Mouse (Mus musculus) spleen, embryonic (tissue): ENCODE data around the gene Gm15517.
"Not testable (repeated sequence)": the region's sequence is repeated elsewhere in the genome, so short reads cannot be mapped to it uniquely, and the experiment has no call there.

Experiments
- CTCF ChIA-PET: fragments of 350-600 bp; sonication (Branson Sonifier 250); formaldehyde crosslinking; loops from one replicate; lab custom pipeline; 2022; lab: Charles Lee

Gene Gm15517

DNA sequence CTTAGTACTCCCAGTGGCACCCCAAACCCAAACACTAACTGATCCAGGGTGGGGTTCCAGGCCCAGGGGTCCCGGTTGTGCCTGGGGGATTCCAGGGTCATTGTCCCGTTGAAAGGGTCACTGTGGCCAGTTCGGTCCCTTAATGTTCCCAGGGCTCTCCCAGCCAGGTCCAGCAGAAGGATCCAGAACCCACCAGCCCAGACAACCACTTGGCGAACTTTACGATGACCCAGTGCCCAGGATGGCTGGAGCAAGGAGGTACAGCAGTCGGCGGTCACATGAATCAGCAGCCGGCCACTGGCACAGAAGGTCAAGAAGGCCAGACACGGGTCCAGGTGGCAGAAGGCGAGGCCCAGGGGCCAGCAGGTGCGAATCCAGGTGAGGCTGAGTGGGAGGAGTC lies 6.9 kb downstream of the Gm15517 start:
- CTCF ChIA-PET, result no interaction called here

DNA sequence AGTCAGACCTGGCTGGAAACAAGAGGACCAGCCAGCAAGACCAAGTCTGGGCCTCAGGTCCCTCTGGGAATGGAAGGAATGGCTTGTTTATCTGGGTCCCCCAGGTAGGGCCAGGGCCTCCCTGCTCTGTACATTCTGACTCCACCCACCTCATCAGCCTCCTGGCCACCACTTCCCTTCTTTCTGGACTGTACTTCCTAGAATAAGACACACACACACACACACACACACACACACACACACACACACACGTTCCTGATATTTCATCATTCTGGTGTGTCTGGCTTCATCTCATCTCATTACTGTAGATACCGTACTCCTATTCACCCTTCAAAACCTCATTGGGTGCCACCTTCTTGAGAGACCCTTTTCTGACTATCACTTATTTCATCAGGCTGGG lies 8.2 kb downstream of the Gm15517 start:
- CTCF ChIA-PET, result no interaction called here

DNA sequence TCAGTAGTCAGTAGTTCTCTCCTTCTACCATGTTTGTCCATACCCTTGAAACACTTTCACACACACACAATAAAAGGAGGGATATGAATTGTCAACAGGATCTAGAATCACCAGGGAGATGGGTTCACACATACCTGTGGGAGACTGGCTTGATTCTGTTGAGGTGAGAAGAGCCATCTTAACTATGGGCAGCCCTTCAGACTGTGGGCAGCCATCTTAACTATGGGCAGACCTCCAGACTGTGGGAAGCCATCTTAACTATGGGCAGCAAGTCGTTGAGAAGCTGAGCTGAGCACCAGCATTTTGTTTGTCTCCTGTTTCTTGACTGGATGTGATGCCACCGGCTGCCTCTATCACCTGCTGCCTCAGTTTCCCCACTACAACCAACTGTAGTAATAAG lies 10.1 kb downstream of the Gm15517 start:
- CTCF ChIA-PET, result no interaction called here

DNA sequence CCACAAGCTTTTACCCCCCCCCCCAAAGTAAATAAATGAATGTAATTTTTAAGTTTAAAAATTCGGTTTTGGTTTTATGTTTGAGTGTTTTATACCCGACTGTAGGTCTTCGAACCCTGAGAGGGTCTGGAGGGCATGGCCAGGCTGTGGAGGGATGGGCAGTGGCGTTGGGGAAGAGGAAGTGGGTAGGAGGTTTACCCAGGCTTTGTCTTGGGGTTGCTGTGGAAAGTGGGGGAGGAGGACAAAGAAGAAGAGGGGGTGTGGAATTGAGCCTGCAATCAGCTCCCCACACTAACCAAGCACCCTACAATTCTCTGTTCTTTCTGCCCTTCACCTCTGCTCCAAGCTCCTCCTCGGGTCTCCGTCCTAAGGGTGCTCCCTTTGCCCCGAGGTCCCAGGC lies 11.3 kb downstream of the Gm15517 start:
- CTCF ChIA-PET, result no interaction called here

DNA sequence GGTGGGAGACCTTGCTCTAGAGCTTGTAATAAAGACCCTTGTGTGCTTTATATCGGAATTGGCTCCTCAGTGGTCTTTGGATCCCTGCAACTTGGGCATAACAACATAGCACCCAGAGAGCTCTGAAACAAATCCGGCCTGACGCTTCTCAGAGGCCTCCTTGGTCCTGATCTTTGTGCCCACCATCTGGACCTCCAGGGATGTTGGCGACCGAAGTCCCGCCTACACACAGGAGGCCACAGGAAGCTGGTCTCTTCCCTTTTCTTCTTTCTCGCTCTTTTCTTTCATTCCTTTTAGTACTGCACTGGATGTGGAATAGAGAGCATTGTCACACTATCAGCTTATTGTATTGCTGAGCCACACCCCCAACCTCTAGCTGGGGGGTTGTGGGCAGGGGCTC lies 12.2 kb downstream of the Gm15517 start:
- CTCF ChIA-PET, result no interaction called here

DNA sequence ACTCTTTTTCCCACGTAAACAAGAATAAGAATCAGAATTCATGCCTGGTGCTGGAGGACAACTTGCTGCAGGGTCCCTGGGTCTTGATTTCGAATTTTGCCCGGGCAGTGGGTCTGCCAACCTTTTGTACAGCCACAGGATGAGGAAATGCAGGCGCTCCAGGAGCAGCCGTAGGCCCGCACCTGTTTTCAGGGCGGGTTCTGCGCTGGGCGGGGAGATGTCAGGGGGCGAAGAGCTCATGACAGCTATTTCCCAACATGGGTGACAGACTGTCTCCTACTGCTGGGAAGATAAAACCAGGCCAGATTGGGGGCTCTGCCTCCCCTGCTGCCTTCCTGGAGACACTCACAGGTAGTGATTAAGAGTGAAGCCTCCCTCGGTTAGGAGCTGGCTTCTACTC lies 12.8 kb downstream of the Gm15517 start:
- CTCF ChIA-PET, result no interaction called here

DNA sequence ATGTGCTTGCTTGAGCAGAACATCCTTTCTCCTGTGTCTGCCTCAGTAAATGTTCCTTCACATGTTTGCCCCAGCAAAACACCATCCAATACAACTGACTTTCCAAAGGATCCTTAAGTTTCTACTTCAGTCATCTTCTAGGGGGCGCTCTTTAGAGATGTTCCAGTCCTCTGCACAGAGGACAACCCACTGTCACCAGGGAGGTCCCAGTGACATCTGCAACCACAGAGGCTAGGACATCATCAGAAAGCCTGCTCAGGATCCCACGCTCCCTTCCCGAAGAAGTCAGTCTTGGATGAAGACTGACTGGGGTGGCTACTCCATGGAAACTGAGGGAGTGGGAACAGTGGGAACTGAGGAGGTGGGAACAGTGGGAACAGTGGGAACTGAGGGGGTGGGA lies 14.3 kb downstream of the Gm15517 start:
- CTCF ChIA-PET, result no interaction called here

DNA sequence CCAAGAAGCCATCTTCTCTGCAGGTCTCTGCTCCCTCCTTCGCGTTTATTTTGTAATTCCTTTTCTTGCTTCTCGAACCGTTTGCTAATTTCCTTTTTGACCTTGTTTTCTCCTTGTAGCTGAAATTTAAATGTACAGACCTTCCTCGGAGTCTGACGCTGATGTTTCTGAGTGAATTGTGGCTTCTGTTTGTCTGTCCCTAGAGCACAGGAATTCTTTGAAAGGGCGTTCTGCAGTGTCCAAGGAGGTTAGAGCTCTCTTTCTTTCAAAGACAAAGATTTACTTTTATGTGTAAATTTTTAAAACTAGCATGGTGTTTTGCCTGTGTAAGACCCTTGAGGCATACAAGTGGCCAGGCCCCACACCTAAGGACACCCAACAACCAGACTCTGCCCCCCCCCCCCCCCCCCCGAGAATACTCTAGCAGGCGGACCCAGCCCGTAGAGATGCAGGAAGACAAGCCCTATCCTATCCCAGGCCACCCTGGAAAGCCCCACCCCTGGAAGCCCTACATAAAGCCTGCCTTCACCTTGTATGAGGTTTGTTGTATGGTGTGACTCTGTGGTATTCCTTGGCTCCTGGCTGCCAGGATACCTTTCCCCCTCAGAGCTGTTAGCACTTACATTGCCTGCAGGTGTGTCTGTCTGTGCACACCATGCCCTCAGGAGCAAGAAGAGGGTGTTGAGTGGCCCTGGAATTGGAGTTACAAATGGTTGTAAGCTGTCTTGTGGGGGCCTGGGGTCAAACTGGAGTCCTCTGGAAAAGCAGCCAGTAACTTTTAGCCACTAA lies 15.4 kb downstream of the Gm15517 start:
- CTCF ChIA-PET, result interaction anchor here (0.8 to 1.2 kb wide), 3 partner anchors 42 to 82 kb away, joined by 4 to 10 read pairs (median 6); no protein-coding TSS in a partner anchor

DNA sequence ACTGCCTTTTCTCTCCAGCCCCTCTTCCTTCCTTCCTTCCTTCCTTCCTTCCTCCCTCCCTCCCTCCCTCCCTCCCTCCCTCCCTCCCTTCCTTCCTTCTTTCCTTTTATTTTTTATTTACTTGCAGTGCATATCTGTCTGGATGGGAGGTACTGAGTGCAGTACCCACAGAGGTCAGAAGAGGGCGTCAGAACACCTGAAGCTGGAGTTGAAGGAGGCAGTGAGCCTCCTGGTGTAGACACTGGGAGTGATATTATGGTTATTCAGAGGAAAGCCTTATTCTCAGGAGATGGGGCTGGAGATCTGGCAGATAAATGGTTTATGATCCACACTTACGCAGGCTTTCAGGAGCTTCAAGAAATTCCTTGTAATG lies 16.0 kb downstream of the Gm15517 start:
- CTCF ChIA-PET, result interaction anchor here (0.8 to 1.2 kb wide), 3 partner anchors 41 to 82 kb away, joined by 4 to 10 read pairs (median 6); no protein-coding TSS in a partner anchor

DNA sequence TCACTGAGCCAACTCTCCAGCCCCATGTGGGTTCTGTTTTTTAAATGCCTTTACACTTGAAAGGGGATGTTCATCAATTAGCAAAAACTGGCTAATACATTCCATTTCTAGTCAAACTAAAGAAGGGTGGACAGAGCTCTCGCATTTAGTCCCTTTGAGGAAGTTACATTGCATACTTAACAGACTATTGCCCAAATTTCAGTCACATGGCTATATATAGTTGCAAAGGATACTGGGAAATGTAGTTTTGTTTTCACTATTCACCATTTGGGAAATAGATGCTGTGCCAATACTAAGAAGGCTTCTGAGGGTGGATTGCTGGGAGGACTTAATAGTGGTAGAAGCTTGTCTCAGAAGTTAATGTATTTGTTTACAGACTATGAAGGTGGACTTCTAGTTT lies 19.7 kb downstream of the Gm15517 start:
- CTCF ChIA-PET, result interaction anchor here (0.6 kb wide), 1 partner anchor 92 kb away, joined by 6 read pairs; no protein-coding TSS in a partner anchor

DNA sequence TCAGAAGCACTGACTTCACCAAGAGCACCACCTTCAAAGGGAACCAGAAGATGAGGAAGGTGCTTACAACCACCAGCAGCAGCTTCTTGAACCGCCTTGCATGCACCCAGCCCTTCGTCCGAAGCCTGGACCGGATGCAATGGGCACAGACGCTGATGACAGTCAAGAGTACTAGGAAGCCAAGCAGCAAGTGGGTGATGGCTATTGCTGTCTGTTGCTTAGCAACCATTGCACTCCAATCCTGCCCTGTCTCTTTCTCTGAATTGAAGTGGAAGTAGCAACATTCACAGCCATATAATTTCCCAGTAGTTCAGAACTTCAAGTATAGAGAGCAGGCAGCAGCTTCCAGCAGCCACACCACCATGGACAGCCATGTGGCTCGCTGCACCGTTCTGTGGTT lies 20.3 kb downstream of the Gm15517 start:
- CTCF ChIA-PET, result no interaction called here

DNA sequence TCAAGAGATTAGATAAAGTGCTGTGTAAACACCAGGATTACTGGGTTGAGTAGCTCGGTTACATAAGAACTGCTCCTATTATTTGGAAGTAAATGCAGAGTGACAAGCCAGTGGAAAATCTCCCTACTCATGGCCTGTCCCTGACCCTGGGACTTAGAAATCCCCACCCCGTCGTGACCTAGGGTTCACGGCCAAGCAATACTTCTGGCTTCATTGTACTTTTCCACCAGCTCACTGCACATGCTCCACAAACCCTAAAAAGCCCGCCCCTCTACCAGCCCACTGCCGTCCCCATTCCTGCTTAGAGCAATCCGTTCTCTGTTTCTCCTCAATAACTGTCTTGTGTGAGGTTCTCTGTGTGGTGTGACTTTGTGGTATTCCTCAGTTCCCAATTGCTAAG lies 26.5 kb downstream of the Gm15517 start:
- CTCF ChIA-PET, result interaction anchor here (0.6 kb wide), 1 partner anchor 23 kb away, joined by 5 read pairs; no protein-coding TSS in a partner anchor

DNA sequence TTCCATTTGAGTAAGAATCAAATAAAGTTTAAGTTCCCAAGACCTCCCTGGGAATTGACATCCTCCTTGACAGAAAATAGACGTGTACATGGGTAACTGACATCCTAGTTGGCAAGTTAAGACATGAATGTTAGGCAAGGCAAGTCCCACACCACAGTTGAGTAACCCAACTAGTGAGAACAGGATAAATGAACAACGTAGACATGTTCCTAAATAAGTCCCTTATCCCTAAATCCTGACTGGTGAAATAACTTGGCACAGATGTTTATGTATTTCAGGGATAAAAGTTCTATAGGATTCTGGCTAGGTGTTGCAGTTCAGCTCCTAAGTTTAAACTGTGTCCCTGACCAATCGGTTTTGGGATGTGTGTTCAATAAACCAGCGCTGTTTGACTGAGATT lies 29.7 kb downstream of the Gm15517 start:
- CTCF ChIA-PET, result no interaction called here

DNA sequence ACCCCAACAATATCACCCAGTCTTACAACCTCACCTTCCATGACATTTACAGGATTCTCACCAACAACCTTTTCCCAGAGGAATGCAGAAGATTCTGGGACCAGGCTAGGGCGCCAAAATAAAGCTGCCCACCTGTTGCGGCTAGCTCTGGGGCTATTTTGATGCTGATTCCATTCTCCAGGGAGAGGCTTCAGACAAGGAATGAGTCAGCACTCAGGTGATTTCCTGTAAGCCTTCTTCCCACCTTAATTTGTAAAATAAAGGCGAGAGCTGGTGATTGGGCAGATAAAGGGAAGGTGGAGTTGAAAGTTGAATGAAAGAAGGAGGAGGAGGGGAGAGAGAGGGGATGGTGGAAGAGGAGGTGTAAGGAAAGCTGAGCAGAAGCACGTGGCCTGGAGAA lies 30.2 kb downstream of the Gm15517 start:
- CTCF ChIA-PET, result no interaction called here

DNA sequence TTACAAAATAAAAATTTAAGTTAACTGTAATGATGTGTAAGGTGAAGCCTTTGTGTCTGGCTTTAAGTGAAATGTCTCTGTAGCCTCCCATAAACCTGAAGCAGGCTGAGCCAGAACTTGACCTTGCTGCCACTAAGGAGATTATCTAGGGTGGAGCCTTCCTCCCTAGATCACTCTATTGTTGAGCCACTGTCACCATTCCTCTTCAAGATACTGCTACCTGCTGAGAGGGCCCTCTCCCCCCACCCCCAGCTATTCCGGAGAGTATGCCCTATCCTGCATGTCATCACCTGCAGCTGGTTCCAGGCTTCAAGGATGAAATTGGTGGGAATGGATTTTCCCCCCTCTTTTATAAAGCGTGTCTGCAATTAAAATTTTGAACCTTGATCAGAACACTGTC lies 36.3 kb downstream of the Gm15517 start:
- CTCF ChIA-PET, result not testable (repeated sequence)

DNA sequence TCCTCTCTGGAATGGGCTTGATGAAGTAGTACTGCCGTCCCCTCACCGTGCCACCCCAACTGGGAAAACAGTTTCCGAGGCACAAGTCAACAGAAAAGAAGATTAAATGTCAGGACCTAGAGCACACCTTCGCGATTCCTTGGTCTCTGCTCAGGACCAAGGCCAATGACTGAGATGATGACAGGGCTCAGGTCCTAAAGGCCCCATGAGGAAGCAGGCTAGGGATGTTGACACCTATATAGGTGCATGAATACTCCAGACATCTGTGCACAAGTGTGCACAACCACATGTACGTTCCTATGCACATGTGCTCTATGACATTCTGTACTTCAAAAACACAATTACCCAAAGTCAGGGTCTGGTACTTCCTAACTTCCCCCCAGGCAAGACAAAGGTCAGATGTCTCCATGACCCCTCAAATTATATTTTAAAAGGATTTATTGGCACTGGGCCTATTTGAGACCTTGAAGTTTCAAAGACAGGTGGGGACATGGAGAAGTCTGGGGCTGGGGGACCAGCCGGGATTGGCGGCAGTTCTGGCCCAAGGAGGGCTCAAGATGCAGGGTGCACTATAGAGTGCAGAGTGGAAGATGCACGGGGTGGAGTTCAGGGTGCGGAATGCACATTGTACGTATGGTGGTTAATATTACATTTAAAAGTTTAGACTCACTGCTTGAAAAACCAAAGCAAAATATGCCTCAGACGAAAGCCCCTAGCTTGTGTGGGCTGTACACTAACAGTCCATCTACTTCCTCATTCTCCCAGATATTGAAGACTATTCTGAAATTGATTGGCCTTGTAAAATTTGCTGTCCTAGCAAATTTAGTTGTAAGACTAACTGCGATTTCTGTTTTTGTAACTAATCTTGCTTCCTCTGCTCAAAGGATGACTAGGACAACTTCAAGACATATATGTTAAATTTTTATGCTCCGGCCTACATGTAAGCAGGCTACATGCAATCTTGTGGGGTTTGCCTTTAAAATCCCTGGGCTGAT lies 42.4 kb downstream of the Gm15517 start:
- CTCF ChIA-PET, result no interaction called here

DNA sequence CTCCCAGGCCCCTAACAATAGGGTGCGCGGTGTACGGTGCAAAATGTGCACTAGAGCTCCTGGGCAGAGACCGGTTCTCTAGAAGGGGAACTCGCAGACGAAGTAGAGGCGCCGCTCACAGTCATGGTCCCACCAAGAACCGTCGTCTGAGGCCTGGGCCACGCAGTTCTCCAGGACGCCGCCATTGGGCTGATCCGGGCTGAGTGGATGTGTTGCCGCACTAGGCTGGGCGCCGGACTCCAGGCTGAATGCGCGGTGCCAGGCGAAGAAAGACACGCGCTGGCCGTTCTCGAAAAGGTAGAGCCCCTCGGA lies 43.2 kb downstream of the Gm15517 start:
- CTCF ChIA-PET, result no interaction called here

DNA sequence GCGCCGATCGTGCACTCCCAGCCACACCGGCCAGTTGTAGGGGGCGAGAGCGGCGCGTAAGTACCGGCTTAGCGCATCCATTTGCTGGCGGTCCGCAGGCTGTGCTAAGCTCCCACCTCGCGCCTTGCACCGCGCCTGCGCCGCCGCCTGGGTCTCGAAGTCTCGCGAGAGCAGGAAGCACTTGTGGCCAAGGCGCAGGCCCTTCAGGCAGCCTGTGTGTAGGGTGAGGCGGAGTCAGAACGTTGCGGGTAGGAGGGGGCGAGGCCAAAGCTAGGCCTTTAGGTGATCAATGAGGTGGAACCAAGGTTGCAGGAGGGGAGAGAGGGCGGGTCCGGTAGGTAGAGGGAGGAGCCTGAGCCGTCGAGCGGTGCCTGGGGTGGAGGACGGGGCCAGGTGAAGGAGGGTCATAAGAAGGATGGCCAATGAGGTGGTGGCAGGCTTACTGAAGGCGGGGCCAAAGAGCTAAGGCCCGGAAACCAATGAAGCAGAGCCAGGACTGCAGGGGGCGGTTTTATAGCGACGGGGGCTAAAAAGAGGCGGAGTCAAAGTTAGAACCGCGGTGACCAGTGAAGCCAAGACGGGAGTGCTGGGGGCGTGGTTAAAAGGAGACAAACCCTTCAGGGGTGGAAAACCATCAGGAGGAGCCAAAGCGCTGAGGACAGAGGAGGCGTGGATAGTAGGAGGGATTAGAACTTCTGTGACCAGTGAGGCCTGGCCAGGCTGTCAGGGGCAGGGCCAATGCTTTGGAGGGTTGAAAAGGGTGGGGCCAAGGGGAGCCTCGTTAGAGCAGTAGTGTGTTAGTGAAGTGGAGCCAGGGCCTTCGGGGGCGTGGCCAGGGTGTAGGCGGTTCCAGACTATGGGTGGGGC lies 43.8 kb downstream of the Gm15517 start:
- CTCF ChIA-PET, result no interaction called here

DNA sequence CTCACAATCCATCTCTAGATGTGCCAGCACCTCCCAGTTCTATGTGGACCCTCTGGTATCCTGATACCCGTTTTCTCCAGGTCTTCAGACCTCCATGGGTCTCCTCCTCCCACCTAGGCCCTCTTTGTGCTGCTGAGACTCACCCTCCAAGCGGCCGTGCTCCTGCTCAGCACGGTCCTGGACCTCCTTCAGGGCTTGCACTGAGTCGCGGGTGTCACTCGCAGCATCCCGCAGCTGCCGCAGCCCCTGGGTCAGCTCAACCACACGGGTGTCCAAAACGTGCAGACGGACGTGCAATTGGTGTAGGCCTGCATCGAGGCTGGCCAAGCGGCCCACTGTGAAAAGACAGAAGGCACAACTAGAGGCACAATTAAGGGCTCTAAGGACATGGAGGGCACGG lies 44.4 kb downstream of the Gm15517 start:
- CTCF ChIA-PET, result no interaction called here

DNA sequence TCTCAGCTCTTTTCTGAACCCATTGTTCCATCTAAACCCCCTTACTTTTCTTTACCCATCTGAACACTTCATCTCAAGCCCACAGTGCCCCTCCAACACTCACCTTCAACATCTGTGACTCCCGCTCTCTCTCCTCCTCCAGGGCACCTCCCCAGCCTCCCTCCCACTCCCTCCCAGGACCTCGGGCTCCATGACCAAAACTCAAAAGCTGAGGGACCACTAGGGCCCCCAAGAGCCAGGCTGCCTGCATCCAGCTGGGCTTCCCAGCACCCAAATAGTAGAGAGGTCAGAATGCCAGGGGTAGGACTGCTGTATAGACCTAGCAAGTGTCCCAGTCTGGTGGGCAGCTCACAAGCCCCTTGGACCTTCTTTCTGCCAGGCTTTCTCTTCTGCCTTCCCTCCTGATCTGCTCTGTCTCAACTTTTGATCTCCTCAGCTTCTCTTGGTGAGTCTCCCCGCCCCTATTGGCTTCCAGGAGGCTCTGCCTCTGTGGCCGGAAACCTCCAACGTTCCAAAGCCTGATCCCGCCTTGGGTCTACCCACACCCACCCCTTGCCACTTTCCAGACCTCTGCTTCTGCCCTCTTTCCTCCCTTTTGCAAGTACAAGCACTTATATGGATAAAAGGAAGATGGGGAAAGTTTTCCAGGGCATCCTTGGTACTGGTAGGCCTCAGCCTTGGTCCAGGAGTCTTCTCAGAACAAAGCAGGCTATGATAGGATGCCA lies 45.4 kb downstream of the Gm15517 start, which contains the start of gene Clec11a:
Gene Clec11a, minus strand, starts transcription at position 387 of the 725 bp plus-strand sequence.
- CTCF ChIA-PET, result interaction anchor here (0.9 kb wide), 1 partner anchor 239 kb away, joined by 3 read pairs; no protein-coding TSS in a partner anchor
